Mouse (Mus musculus) kidney, adult 9 months (tissue): ENCODE measurements around the gene Batf2.
"Not testable (repeated sequence)": the region's sequence is repeated elsewhere in the genome, so short reads cannot be mapped to it uniquely, and the experiment has no call there.

Source experiments
- DNase-seq: peaks from one replicate; pipeline ENCODE4 v3.0.0; 2022

Batf2 gene

GRCm38 (mm10) chr19:6140678-6141393, at the start of gene Batf2:
Batf2 (plus strand) TSS chr19:6140983.
- peak; percentile 93 for DNase-seq

GRCm38 (mm10) chr19:6094119-6094518, 46.7 kb upstream of the Batf2 start, which contains the start of gene AC131692.1:
AC131692.1 (plus strand) TSS chr19:6094419.
- DNase-seq = no peak

- DNase-seq = no peak
These were observed 42.9 kb upstream of the Batf2 start for GRCm38 (mm10) chr19:6097847-6098246.

DNA sequence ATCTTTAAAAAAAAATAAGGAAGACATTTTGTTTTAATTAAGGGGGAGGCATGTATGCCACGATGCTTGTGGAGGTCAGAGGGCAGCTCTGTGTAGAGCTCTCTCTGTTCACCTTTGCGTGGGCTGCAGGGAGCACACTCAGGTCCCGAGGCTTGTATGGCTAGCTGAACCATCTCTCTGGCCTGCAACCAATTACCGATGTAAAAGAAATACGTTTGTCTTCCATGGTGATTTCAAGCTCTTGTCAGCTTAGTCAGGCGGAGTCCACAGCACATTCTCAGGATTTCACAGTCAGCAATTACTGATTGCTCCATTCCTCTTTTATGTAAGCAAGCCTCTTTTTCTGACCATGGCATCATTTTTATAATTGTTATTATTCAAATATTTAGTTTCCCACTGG, 39.6 kb upstream of the Batf2 start:
- DNase-seq = no peak

- no peak for DNase-seq
These were observed 38.5 kb upstream of the Batf2 start for GRCm38 (mm10) chr19:6102169-6102853.

GRCm38 (mm10) chr19:6104476-6104875, 36.3 kb upstream of the Batf2 start:
- DNase-seq = no peak

- DNase-seq = no peak
These were observed 35.2 kb upstream of the Batf2 start, which contains the start of gene Naaladl1 for GRCm38 (mm10) chr19:6105586-6105985. Naaladl1 (plus strand) TSS chr19:6105782.

DNA sequence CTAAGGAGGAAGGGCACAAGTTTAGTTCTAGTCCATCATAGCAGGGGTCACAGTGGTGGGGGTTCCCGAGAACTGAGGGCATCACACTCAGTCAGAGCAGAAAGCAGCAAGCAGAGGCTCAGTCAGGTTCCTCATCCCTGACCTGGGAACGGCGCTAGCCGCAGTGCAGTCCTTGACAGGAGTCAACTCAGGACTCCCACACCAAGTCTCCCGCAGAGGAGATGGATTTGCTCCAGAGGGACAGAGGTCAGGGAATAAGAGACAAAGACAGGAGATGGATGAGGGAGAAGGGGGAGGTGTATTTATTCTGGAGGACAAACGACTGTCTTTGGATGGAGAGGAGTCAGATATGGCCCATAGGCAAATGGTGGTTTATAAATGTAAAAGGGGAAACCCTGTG, 27.7 kb upstream of the Batf2 start:
- DNase-seq = peak; percentile 64

DNA sequence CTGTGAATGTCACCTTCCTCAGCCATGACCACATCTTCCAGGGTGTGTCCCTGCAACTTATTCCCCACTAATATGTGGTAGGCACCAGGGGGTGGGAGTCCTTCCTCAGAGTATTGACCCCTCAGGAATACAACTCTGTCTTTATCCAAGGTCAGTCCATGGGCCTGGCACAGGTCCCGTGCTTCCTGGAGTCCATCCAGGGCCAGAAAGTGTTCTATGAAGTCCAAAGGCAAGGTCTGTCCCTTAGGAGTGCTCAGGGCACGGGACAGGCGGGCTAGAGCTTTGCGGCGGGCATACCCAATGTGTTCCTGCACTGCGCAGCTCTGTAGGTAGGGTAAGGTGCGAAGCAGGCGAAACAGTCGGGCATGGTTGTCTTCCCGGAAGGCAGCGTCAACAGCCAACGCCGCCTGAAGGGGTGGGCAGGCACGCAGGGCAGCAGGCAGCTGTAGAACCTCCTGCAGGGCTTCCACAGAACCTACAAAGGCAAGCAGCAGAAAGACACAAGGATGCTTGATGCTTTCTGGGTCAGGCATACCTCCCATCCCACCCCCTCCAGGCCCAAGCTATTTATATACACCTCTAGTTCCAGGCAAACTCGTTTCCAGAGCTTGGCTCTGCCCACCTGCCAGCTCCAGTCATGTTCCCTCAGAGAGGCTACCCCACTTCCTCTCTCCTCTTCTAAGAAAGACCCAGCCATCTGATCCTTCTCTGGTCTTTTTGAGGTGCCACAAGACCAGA, 24.5 kb upstream of the Batf2 start:
- DNase-seq = peak; percentile 71

DNA sequence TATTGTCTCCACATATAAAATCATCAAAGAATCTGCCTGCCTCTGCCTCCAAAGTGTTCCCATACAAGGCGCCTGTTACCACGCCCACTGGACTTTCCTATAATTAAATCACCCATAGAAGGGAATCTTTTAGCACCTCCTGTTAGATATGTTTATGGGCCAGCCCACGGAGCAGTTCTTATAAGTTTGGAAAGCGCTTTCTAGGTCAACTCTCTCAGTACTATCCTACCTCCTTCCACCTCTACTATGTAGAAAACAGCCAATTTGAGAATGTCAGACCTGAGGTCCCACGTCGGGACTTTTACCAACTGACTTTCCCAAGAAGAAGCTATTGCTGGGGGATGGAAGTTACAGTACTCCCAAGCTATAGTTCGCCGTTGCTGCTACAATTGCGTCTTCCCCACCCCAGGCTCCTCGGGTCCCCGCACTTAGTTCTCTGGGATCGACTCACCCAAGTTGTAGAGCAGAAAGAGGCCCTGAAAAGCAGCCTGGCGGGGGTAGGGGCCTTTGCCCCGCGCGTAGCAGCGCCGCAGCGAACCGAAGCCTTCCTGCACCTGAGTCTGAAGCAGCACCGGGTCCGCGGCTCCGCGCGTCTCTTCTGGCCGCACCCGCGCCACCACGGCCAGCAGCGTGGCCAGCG, 23.3 kb upstream of the Batf2 start:
- peak; percentile 34 for DNase-seq

DNA sequence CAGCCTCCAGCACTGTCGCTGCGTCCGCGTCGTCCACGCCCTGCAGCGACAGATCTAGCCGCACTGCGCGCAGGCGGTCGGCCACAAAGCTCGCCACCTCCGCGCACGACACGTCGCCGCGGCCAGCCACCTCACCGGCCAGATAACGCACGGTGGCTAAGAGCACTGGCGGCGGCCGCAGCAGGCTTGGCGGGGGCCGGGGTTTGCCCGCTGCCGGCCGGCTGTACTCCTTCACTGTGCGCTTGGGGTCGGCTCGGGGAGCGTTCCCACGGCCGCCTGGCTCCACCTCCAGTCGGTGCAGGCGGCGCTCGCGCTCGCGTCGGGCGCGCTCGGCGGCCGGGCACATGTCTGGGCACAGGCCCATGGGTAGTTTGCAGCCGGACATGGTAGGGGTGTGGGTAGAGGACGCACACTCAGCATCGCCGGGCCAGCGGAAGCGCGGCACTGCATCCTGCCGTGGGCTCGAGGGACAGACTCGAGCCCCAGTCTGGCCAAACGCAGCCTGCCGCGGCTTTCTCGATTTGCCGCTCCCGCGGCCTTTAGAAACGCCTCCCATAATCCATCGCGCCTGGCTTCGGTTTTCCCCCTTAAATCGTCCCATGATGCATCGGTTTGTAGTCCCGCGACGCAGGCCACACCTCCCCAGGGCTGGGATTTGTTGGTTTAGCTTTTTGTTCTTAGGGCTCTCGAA, 22.7 kb upstream of the Batf2 start, which contains the start of gene Sac3d1:
Sac3d1 (minus strand) TSS at position 665 of the 691 bp plus-strand sequence.
- peak; percentile 92 for DNase-seq

DNA sequence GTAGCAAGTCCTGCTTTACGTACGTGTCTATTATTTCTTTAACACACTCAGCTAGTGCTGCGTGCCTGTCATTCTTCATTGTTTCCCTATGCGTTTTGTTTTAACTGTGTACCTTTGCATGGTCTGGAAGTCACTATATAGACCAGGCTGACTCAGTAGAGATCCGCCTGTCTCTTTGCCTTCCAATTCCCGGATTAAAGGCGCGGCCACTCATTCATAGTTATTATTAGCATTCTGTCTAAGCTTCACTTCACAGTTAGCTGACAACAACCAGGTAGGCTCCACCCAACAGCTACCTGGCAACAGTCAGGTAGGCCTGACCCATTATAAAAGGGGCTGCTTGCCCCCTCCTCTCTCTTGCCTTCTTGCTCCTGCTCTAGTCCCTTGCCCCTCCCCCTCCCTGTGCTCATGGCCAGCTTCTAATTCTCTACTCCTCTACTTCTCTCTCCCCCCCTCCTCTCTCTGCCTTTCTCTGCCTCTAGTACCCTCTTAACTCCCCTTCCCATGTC, 22.1 kb upstream of the Batf2 start:
- DNase-seq = no peak

DNA sequence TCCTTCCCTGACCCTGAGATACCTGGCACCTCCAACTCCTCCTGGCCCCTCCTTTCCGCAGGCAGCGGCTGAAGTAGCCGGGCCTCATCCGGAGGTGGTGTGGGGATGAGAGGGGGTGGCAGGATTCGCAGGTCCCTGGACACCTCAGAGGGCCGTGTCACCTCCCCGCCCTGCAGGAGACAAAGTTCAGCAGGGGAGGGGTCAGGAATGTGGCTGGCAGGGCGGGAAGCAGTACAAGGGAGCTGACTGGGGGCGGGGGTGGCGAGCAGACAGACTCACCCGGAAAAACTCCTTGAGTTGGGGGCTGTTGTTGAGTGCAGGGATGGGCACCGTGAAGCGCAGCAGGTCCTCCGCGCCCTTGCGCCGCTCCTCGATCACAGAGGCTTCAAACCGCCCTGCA, 19.0 kb upstream of the Batf2 start:
- DNase-seq = no peak

DNA sequence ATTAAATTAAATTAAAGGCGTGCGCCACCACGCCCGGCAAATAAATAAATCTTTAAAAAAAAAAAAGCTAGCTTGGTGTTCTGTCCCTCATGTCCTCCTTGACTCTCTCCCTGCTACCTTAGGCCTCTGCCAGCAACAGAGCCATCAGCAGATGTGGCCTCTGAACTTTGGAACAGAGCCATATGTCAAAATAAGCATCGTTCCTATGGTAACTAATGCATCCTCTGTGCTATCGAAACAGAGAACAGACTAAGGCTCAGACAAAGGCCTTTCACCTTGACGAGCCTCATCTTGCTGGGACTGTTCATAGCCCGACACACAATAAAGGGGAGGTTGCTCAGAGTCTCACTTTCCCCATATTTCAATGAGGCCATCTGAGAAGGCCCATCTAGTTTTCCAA, 17.5 kb upstream of the Batf2 start:
- DNase-seq = no peak

DNA sequence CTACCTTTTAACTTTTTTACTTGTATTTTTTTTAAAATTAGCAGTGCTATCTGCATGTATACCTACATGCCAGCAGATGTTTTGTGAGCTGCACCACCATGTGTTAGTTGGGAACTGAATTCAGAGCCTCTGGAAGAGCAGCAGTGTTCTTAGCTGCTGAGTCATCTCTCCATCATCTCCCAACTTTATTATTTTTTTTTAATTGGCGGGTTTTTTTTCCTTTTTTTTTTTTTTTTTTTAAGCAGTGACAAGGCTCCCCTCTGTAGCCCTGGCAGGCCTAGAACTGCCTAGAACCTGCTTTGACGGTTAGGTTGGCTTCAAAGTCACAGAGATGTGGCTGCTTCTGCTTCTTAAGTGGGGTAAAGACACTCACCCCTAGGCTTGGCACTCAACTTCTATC, 15.9 kb upstream of the Batf2 start:
- no peak for DNase-seq

DNA sequence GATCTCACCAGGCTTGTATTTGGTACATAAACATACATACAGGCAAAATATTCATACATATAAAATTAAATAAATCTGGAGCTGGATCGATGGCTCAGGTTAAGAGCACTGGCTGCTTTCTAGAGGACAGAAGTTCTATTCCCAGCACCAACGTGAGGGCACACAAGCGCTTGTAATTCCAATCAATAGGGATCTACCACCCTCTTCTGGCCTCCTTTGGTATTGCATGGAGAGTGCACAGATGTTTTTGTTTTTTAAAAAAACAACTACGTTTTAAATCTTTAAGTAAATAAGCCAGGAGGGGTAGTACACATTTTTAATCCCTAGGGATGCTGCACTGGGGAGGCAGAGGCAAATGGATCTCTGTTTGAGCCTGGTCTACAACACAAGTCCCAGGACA, 14.5 kb upstream of the Batf2 start:
- DNase-seq = peak; percentile 78

DNA sequence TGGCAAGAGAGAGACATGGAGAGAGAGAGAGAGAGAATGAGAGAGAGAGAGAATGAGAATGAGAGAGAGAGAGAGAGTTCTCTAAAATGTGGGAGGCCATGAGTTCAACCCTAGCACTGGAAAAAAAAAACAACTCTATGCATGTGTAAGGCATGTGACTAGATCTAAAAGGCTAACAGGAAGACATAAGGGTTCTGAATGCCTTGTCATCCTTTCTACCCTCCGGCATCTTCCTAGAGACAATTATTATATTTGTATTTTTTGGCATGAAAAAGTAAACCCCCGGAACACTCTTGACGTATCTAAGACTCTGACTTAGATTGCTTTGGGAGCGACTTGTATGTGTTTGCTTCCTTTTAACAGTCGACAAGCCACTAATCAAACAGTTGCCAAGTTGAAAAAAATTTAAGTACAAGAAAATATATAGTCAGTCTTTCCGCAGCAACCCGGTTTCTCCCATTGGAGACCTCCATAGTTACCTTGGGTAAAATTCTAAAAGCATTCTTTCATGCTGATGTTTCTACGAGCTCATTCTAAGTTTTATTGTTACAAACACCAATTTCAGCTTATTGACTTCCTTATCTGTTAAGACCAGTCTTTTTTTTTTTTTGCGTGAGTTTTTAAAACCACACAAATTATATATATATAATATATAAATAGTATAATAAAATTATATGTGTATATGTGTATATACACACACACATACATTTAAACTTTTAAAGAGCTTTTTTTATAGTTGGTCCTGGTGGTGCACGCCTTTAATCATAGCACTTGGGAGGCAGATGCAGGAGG, 13.8 kb upstream of the Batf2 start:
- DNase-seq = no peak

GRCm38 (mm10) chr19:6127760-6128341, 12.9 kb upstream of the Batf2 start, which contains the start of gene Snx15:
Snx15 (minus strand) TSS chr19:6128304.
- peak; percentile 98 for DNase-seq

GRCm38 (mm10) chr19:6130414-6131128, 10.2 kb upstream of the Batf2 start:
- not testable (repeated sequence) for DNase-seq

- no peak for DNase-seq
These were observed 8.5 kb upstream of the Batf2 start for GRCm38 (mm10) chr19:6132171-6132827.
